Mouse (Mus musculus) embryonic fibroblast, embryonic 13.5 days (primary cell): Measurements from ENCODE around the gene C2cd2l.

Experiments used
- CTCF ChIP-seq: IDR thresholded peaks from 2 replicates; pipeline ENCODE4 v1.5.1; 2011; ENCODE audit warnings: mild to moderate bottlenecking, control low read depth, low read length, moderate library complexity, borderline replicate concordance; ENCODE audit not compliant: insufficient read depth
- POLR2A ChIP-seq: IDR thresholded peaks from 2 replicates; pipeline ENCODE4 v1.6.1; 2011; ENCODE audit warnings: low read depth, mild to moderate bottlenecking, control low read depth, low read length, moderate library complexity

DNA sequence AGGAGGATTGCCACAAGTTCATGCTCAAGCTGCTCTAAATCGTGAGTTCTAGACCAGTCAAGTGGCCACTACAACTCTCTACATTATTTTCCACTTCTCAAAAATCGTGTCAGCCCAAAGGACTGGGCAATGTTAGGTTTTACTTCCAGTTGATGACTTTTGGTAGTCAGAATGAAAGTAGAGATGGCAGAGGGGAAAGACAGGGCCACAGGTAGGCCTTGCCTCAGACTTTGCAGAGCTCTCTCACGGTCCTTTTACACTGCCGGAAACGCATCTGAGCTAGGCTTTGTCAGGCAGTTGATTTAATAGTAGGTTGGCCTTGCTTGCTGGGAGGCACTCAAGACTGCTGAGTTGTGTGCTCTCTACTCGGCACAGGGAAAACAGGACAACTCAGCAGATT is 4.1 kb upstream of the C2cd2l start:
- no peak for TF ChIP-seq CTCF
- no peak for TF ChIP-seq POLR2A
